Mouse (Mus musculus): Measurements from ENCODE around the gene Pnmal2. TPM values are rescaled to one million over a fixed set of nuclear protein-coding genes. Genes with fewer than 3 reads are reported as not detected.

Gene Pnmal2
- polyA plus RNA-seq, 1 experiment from 2014 or later, result 11.2 TPM

GRCm38 (mm10) chr7:16982859-16983568, 38.5 kb downstream of the Pnmal2 start, which contains the start of gene Gm42372:
TSS of gene Gm42372 (plus strand) at chr7:16983086.
- no peak for ATAC-seq
- in situ Hi-C loops (cut with MboI; ENCODE audit: low pct_unique_long_range_greater_than_20kb), result no loop called here
- POLR2A ChIA-PET, result no interaction called here
- DNase-seq (ENCODE audit: low read depth, low spot score), result no peak
- CTCF ChIA-PET, result no interaction called here
- TF ChIP-seq CTCF (IDR thresholded peaks at IDR 0.05), result no peak
- peaks cover 13% of the 10 kb centered on the region for H3K27me3 ChIP-seq

DNA sequence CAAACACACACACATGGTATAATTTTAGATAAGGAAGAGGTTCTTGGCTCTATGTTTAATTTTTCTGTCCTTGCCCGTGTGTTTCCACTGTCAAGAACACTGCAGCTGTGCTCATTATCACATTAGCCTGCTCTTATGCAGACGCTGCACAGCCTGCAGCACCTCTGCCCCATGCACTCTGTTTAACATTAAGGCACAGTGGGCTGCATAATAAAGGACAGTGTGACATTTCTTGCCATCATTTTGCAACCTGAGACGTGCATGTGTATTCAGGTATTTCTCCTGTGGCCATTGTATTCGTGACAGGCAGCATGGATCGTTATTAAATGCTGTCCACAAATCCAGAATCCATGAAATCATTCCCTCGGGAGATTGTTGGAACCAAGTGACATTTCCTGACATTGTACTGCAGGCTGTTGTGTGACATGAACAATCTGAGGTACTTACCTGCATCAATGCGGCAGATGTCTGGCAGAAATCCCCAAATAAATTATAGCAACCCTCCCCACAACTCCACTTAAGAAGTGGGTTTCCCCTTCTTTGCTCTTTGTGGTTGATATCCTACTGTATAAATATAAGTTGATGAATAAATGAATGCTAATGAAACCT, 43.2 kb downstream of the Pnmal2 start:
- no peak for TF ChIP-seq CTCF (IDR thresholded peaks at IDR 0.05)
- no peak for ATAC-seq
- in situ Hi-C loops (cut with MboI; ENCODE audit: low pct_unique_long_range_greater_than_20kb), result no loop called here
- ChIA-PET POLR2A (no interaction called here), CTCF (no interaction called here)
- peaks cover 15% of the 10 kb centered on the region for H3K27me3 ChIP-seq
- no peak for DNase-seq (ENCODE audit: low read depth, low spot score)

GRCm38 (mm10) chr7:16988405-16988804, 43.9 kb downstream of the Pnmal2 start:
- no peak for ATAC-seq
- DNase-seq (ENCODE audit: low read depth, low spot score), result no peak
- in situ Hi-C loops (cut with MboI; ENCODE audit: low pct_unique_long_range_greater_than_20kb), result no loop called here
- ChIA-PET CTCF (no interaction called here), POLR2A (no interaction called here)
- peaks cover 8% of the 10 kb centered on the region for H3K27me3 ChIP-seq
- no peak for TF ChIP-seq CTCF (IDR thresholded peaks at IDR 0.05)

GRCm38 (mm10) chr7:16990006-16990744, 45.7 kb downstream of the Pnmal2 start:
- POLR2A ChIA-PET, result interaction anchor here (0.7 kb wide), 1 partner anchor 20 kb away, joined by 3 read pairs; no protein-coding TSS in a partner anchor
- no peak for DNase-seq (ENCODE audit: low read depth, low spot score)
- in situ Hi-C loops (cut with MboI; ENCODE audit: low pct_unique_long_range_greater_than_20kb), result no loop called here
- peaks cover 4% of the 10 kb centered on the region for H3K27me3 ChIP-seq
- CTCF ChIA-PET, result no interaction called here
- no peak for ATAC-seq
- no peak for TF ChIP-seq CTCF (IDR thresholded peaks at IDR 0.05)

DNA sequence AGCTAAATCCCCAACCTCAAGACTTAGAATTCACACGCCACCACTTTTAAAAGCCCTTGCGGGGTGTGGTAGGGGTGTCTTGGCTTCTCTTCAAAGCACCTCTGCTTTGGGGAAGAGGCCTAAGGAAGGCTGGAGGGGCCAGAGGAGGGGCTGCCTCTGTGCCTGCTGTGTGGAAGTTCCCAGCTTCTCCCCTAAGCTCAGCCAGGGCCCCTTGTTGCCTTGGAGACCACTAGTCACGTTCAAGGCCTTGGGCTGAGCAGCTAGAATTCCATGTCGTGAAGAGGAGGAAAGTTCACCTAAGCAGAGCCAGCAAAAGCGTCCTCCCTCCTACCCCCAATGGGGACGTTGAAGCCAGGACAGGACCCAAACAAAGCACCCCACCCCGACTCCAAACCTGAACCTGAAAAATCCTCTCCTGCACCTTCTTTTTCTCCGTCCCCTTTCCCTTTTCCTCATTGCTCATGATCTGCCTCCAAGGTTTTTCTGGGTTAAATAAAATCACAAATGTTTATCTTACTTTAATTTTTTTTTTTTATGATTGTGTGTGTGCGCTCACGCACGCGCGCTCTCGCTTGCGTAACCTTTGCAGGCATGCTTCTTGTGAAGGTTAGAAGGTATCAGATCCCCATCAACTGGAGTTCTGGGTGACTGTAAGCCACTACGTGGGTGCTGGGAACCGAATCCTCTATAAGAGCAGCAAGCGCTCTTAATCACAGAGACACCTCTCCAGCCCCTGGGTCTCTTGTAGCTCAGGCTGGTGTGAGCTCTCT, 47.4 kb downstream of the Pnmal2 start:
- in situ Hi-C loops (cut with MboI; ENCODE audit: low pct_unique_long_range_greater_than_20kb), result no loop called here
- DNase-seq (ENCODE audit: low read depth, low spot score) (no peak), ATAC-seq (no peak)
- ChIA-PET POLR2A (no interaction called here), CTCF (interaction anchor here (0.8 kb wide), 1 partner anchor 10 kb away, joined by 3 read pairs; no protein-coding TSS in a partner anchor)
- peaks cover 4% of the 10 kb centered on the region for H3K27me3 ChIP-seq
- TF ChIP-seq CTCF (IDR thresholded peaks at IDR 0.05), result no peak

DNA sequence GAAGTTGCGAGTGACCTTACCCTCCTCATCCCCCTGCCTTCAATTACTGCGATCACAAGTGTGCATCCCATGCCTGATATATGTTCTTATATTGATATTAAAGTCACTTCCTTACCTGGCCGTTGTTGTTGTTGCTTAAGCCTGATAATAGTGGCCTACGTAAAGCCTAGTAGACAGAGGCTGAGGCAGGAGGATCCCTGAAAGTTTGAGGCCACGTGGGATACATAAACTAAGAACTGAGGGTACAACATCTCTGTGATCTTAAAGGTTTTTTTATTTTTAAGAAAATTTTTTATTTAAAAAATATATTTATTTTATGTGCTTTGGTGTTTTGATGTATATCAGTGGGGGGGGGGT, 47.9 kb downstream of the Pnmal2 start, which contains the start of gene Ccdc8:
Ccdc8 (plus strand) TSS at position 258 of the 357 bp plus-strand sequence.
- peaks cover 4% of the 10 kb centered on the region for H3K27me3 ChIP-seq
- no peak for TF ChIP-seq CTCF (IDR thresholded peaks at IDR 0.05)
- DNase-seq (ENCODE audit: low read depth, low spot score) (no peak), ATAC-seq (no peak)
- in situ Hi-C loops (cut with MboI; ENCODE audit: low pct_unique_long_range_greater_than_20kb), result no loop called here
- ChIA-PET CTCF (no interaction called here), POLR2A (no interaction called here)

GRCm38 (mm10) chr7:16993651-16994399, 49.3 kb downstream of the Pnmal2 start:
- H3K27me3 ChIP-seq, result peaks cover 4% of the 10 kb centered on the region
- no peak for TF ChIP-seq CTCF (IDR thresholded peaks at IDR 0.05)
- in situ Hi-C loops (cut with MboI; ENCODE audit: low pct_unique_long_range_greater_than_20kb), result no loop called here
- DNase-seq (ENCODE audit: low read depth, low spot score) (no peak), ATAC-seq (no peak)
- CTCF ChIA-PET, result interaction anchor here (0.9 kb wide), 1 partner anchor 42 kb away, joined by 3 read pairs; no protein-coding TSS in a partner anchor
- POLR2A ChIA-PET, result interaction anchor here (0.8 kb wide), 1 partner anchor 60 kb away, joined by 3 read pairs; no protein-coding TSS in a partner anchor

- ChIA-PET CTCF (interaction anchor here (0.9 to 1.2 kb wide), 3 partner anchors 8 to 63 kb away, joined by 3 to 5 read pairs (median 3); no protein-coding TSS in a partner anchor), POLR2A (interaction anchor here (0.8 kb wide), 1 partner anchor 60 kb away, joined by 3 read pairs; no protein-coding TSS in a partner anchor)
- ATAC-seq (no peak), DNase-seq (ENCODE audit: low read depth, low spot score) (no peak)
- in situ Hi-C loops (cut with MboI; ENCODE audit: low pct_unique_long_range_greater_than_20kb), result no loop called here
- peaks cover 4% of the 10 kb centered on the region for H3K27me3 ChIP-seq
- no peak for TF ChIP-seq CTCF (IDR thresholded peaks at IDR 0.05)
These were observed 49.9 kb downstream of the Pnmal2 start for GRCm38 (mm10) chr7:16994400-16994799.

DNA sequence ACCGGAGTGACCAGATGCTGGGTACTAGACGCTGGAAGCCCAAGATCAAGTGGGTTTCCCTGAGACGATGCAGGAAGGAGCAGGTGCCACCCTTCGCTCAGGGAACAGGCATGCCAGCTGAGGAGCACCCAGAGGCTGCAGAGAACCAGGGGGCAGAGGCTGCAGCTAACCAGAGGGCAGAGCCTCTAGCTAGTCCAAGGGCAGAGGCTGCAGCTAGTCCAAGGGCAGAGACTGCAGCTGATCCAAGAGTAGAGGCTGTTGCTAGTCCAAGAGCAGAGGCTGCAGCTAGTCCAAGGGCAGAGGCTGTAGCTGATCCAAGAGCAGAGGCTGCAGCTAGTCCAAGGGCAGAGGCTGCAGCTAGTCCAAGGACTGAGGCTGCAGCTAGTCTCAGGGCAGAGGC, 50.9 kb downstream of the Pnmal2 start:
- ATAC-seq (no peak), DNase-seq (ENCODE audit: low read depth, low spot score) (no peak)
- in situ Hi-C loops (cut with MboI; ENCODE audit: low pct_unique_long_range_greater_than_20kb), result no loop called here
- CTCF ChIA-PET, result interaction anchor here (0.9 to 1.2 kb wide), 3 partner anchors 9 to 64 kb away, joined by 3 to 5 read pairs (median 3); no protein-coding TSS in a partner anchor
- POLR2A ChIA-PET, result no interaction called here
- no peaks in the 10 kb centered on the region for H3K27me3 ChIP-seq
- TF ChIP-seq CTCF (IDR thresholded peaks at IDR 0.05), result no peak

Other genes starting within 250 kb of the Pnmal2 start
- gene Ceacam9, start 222.8 kb upstream of the Pnmal2 start, polyA plus RNA-seq (2021), result not detected
- gene Ap2s1, start 206.3 kb upstream of the Pnmal2 start, polyA plus RNA-seq (2021), result 222 TPM
- 69.5 TPM for gene Slc1a5, start 163.3 kb upstream of the Pnmal2 start, polyA plus RNA-seq (2021)
- 90.0 TPM for gene Strn4, start 128.8 kb upstream of the Pnmal2 start, polyA plus RNA-seq (2021)
- 33.4 TPM for gene Fkrp, start 128.0 kb upstream of the Pnmal2 start, polyA plus RNA-seq (2021)
- 15.3 TPM for gene Prkd2, start 101.8 kb upstream of the Pnmal2 start, polyA plus RNA-seq (2021)
- gene Dact3, start 69.4 kb upstream of the Pnmal2 start, polyA plus RNA-seq (2021), result 2.2 TPM
- gene Gng8, start 52.9 kb upstream of the Pnmal2 start, polyA plus RNA-seq (2021), result 0.09 TPM
- gene Ptgir, start 38.2 kb upstream of the Pnmal2 start, polyA plus RNA-seq (2021), result not detected
- 237 TPM for gene Calm3, start 20.6 kb upstream of the Pnmal2 start, polyA plus RNA-seq (2021)
- not detected for gene Pnmal1, start 15.0 kb downstream of the Pnmal2 start, polyA plus RNA-seq (2021)
- gene Gm42372, start 38.4 kb downstream of the Pnmal2 start, polyA plus RNA-seq (2021), result 0.03 TPM
- 0.04 TPM for gene Ccdc8, start 48.0 kb downstream of the Pnmal2 start, polyA plus RNA-seq (2021)
- gene Ppp5c, start 83.2 kb downstream of the Pnmal2 start, polyA plus RNA-seq (2021), result 106 TPM
- gene Hif3a, start 117.7 kb downstream of the Pnmal2 start, polyA plus RNA-seq (2021), result 0.01 TPM
- gene Psg16, start 129.4 kb downstream of the Pnmal2 start, polyA plus RNA-seq (2021), result 0.32 TPM
- not detected for gene Ceacam3, start 205.6 kb downstream of the Pnmal2 start, polyA plus RNA-seq (2021)